Mouse (Mus musculus): ENCODE measurements around the gene Gm5767. TPM values are rescaled to one million over a fixed set of nuclear protein-coding genes. Genes with fewer than 3 reads are reported as not detected.

Gm5767 gene
- total RNA-seq, 2 experiments from 2014 or later, result not detected

- DNase-seq (ENCODE audit: low spot score in 2 of 2), result no peak
Observed at GRCm38 (mm10) chr16:8669432-8669831, 11.1 kb upstream of the Gm5767 start.

DNA sequence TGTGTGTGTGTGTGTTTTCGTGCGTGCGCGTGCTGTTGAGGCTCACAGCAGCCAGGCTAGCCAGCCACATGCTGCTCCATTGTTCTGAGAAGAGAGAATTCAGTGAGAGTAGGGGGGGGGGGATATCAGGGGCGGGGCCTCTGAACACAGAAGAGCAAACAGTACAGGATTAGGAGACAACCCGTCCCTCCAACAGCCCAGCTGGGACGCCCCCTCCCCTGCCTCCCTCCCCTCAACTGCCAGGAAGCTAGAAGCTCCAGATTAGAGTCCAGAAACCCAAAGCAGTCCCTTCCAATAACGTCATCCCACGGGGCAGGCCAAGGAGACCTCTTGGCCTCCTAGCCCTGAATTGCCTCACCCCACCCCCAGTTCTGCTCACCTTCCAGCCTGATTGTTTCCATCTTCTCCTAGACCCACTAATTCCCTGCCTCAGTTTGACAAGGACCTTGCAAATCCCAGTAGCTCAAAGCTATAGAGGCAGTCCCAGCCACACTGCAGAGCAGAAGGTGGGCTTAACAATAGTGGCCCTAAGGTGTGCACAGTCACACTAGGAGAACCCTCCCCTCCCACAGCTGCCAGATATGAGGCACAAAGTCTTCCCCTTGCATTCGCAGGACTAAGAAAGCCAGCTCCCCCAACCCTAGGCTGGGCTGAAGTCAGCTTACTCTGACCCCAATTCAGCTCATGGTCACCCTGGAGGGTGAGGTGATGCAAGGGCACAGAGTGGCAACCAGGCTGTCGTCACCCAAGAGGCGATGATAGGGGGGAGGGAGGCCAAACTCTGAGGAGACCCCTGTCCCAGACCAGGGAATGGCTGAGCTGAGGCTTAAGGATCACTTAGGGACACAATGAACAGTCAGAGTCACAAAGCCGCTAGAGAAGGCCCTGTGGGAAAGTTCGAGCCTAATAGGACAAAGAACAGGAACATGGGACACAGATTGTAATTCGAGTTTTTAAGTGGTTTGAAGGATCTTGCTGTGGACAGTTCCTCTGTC lies 10.2 kb upstream of the Gm5767 start:
- DNase-seq (ENCODE audit: low spot score in 2 of 2), result no peak

DNA sequence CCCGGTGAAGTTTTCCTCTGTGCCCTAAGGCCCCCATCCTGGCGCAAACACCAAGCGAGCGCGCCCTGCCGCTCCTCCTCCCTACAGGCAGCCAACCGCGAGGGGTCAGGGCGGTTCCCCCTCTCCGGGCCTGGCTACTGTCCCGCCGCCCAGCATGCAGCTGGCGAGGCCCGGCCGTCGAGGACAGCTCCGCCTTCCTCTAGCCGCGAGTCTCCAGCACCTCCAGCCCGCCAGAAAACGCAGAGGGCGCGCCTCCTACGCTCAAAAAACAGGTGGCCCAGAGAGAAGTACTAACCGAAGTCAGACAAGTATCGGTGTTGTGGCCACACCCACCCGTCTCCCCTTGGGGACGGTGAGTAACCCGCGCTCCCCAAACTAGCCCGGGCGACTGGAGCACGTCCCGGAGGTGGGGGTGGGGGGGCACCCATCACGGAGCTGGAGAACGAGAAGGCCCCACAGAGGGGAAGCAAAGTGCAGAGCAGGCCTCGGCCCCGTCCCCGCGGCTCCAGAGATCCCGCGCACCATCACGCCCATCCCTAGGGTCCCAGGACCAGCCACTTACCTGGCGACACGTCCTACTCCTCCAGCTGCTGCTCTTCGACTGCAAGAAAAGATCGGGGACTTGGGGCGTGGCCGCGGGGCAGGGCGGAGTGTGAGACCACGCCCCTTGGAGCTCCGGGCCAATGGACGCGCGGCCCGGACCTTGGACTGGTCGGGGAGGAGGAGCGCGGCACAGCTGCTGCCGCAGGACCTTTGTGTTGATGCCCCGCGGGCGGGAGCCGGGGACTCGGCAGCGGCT lies 8.8 kb upstream of the Gm5767 start, which contains the start of gene Carhsp1:
Carhsp1 (minus strand) TSS at position 605 of the 799 bp plus-strand sequence.
- peak; percentile 70 to 83 for DNase-seq (ENCODE audit: low spot score in 2 of 2)

DNA sequence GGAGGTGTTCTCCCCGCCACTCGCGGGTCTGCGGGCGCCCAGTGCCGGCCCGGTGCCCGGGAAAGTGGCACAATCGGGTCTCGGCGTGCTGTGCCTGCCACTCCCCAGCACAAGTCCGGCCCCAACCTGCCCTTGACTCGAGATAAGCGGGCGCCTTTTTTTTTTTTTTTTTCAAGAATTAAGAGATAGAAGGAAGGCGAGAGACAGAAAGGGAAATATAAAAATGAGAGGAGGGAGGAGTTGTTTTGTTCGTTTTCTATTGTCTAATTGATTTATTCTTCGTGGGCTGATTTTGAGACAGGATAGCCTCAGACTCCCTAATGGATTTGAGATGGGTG lies 8.3 kb upstream of the Gm5767 start:
- DNase-seq (ENCODE audit: low spot score in 2 of 2), result no peak

GRCm38 (mm10) chr16:8672811-8673210 lies 7.8 kb upstream of the Gm5767 start:
- DNase-seq (ENCODE audit: low spot score in 2 of 2), result no peak

- no peak for DNase-seq (ENCODE audit: low spot score in 2 of 2)
Observed at GRCm38 (mm10) chr16:8673343-8673742, 7.2 kb upstream of the Gm5767 start.

GRCm38 (mm10) chr16:8674165-8674564 lies 6.4 kb upstream of the Gm5767 start:
- peak in 1 of 2 experiments; percentile 34 for DNase-seq (ENCODE audit: low spot score in 2 of 2)

- DNase-seq (ENCODE audit: low spot score in 2 of 2), result no peak
Observed at GRCm38 (mm10) chr16:8675559-8675958, 5.0 kb upstream of the Gm5767 start.

GRCm38 (mm10) chr16:8676228-8676627 lies 4.3 kb upstream of the Gm5767 start:
- no peak for DNase-seq (ENCODE audit: low spot score in 2 of 2)

DNA sequence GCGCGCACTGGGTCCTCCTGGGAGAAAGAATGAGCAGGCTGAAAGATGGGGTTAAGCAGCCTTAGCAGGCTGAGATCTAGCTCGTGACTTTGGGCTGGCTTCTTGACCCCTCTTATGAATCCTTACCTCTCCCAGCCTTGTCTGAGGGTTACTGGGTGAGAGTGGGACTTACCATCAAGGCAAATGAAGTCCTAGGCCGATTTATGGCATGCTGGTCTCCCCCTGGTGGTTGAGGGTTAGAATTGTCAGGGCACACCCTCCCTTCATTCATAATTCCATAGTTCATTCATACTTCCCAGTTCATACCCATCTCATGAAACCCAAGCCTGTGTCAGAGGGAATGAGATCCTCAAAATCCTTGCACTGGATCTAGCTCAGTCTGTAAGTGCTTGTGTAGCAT lies 3.8 kb upstream of the Gm5767 start:
- DNase-seq (ENCODE audit: low spot score in 2 of 2), result peak in 1 of 2 experiments; percentile 50

DNA sequence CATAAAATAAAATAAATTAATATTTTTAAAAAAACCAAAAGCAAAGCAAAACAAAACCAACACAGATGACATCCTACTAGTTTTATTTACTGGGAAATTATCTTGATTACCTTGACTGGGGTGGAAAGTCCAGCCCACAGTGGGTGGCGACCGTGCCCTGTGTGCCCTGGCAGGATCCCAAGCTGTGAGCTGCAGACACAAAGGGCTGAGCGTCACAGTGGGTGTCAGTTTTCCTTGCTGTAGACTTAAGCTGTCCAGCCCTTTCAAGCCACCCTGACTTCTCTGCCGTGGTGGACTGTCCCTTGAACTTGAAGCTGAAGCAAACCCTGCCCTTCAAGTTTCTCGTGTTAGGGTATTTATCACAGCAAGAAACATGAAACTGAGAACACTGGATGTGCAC lies 2.5 kb upstream of the Gm5767 start:
- DNase-seq (ENCODE audit: low spot score in 2 of 2), result no peak

GRCm38 (mm10) chr16:8678676-8679075 lies 1.9 kb upstream of the Gm5767 start:
- DNase-seq (ENCODE audit: low spot score in 2 of 2), result no peak

GRCm38 (mm10) chr16:8679780-8680179 lies 790 bp upstream of the Gm5767 start:
- no peak for DNase-seq (ENCODE audit: low spot score in 2 of 2)

DNA sequence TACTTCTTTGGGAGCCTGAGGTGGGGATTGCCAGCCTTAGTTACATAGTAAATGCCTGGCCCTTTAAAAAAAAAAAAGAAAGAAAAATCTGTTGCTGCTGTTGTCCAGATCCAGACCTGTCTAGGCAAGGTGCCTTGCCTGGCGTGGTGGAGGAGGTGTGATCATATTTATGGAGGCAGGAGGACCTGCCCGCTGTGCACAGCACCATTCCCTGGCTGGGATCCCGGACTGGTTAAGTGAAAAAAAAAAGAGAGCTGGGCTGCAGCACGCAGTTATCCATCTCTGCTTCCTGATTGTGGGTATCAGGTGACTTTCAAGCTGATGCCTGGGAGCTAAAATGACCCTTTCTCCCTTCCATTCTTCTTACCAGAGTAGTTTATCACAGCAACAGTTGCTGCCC lies 4.5 kb downstream of the Gm5767 start:
- no peak for DNase-seq (ENCODE audit: low spot score in 2 of 2)

- peak; percentile 70 to 91 for DNase-seq (ENCODE audit: low spot score in 2 of 2)
Observed at GRCm38 (mm10) chr16:8686121-8686870, 5.7 kb downstream of the Gm5767 start.

GRCm38 (mm10) chr16:8686871-8687535 lies 6.4 kb downstream of the Gm5767 start:
- no peak for DNase-seq (ENCODE audit: low spot score in 2 of 2)

DNA sequence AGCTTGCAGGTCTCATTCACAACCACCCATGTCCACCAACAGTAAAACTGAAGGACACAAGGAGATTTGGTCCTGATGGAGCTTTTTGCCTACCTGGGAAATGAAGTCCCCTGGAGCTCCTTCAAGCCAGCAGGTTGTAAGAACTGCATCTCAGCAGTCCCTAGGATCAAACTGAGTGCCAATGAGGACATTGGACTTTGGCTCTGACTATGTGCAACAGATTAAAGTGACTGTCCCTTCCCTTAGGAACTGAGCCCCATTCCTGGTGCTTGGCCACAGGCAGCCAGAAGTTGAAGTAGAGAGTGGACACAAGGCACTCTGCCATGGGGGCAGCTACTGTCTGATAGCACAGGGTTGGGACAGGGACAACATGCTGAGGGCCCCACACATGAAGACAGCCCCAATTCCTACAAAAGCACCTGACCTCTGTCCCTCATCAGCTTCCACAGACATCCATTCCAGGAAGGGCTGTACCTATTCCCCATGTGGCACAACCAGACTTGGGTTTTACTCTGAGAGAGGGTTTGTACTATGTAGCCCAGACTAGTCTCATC lies 7.1 kb downstream of the Gm5767 start:
- no peak for DNase-seq (ENCODE audit: low spot score in 2 of 2)

DNA sequence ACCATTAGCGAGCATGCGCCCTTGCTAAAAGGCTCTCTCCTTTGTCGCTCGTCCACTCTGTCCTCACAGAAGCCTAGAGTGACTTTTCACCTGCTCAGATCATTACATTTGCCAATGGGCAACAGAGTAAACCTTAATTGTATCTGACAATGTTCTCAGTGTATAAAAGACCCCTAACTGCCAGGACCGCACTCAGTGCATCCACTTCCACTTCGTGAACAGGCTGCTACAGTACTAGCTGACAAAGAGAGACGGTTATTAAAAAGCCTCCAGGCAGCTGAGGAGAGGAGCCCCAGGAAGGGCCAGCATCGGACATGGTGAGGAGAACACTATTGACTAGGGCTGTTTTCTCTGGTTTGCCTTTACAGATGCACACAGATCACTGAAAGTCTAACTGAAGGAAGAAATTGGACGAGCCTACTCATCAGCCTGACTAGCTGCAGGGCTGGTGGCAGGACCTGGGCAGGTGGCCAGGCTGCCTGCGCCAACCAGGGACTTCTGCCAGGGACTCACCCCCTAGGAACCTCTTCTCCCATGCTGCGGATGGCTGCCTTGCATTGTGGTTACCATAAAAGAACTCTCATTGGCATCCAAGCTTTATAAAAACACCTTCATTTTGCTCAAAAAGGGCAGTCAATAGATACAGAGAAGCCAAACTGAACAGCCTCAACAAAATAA lies 9.5 kb downstream of the Gm5767 start:
- peak in 1 of 2 experiments; percentile 65 for DNase-seq (ENCODE audit: low spot score in 2 of 2)

GRCm38 (mm10) chr16:8691206-8691605 lies 10.6 kb downstream of the Gm5767 start:
- no peak for DNase-seq (ENCODE audit: low spot score in 2 of 2)

DNA sequence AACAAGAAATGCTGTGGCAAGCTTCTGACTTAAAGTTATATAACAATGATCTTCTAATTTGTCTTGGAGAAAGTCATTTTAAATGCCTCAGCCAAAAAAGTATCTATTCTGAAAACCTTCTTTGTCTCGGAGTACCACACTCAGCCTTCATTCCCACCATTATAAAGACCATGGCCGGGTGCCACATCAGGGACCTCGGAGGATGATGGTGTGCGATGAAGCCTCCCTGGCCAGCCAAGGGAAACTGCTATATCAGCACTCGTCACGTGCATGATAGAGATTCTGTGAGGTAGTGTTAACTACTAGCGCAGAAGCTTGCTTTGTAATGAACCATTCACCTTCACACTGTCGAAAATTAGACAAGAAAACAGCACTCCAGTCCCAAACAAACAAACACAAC lies 19.0 kb downstream of the Gm5767 start:
- no peak for DNase-seq (ENCODE audit: low spot score in 2 of 2)

All from layer of hippocampus, adult 18-20 months (tissue).